Mouse (Mus musculus): ENCODE measurements around the gene Igfbp7.

- no peak for TF ChIP-seq CTCF (conservative IDR thresholded peaks at IDR 0.05 in 1 of 2, IDR thresholded peaks at IDR 0.05 in 1 of 2; ENCODE audit: low read depth in 2 of 2, low read length in 2 of 2)
- no peak for TF ChIP-seq E2F4 (IDR thresholded peaks at IDR 0.05; ENCODE audit: insufficient replicate concordance, low read depth, low read length)
- TF ChIP-seq POLR2A (IDR thresholded peaks at IDR 0.05; ENCODE audit: low read depth, low read length), result no peak
- TF ChIP-seq MAX (IDR thresholded peaks at IDR 0.05; ENCODE audit: low read length), result no peak
- no peak for TF ChIP-seq RAD21 (IDR thresholded peaks at IDR 0.05; ENCODE audit: low read depth, low read length)
- no peak for TF ChIP-seq MXI1 (IDR thresholded peaks at IDR 0.05; ENCODE audit: low read depth, low read length)
- no peak for TF ChIP-seq USF1 (IDR thresholded peaks at IDR 0.05; ENCODE audit: low read depth, low read length)
- TF ChIP-seq TBP (conservative IDR thresholded peaks at IDR 0.05; ENCODE audit: low read depth, low read length), result no peak
- TF ChIP-seq NELFE (IDR thresholded peaks at IDR 0.05; ENCODE audit: low read depth, low read length), result no peak
- TF ChIP-seq IRF4 (IDR thresholded peaks at IDR 0.05; ENCODE audit: low read depth, low read length), result no peak
- TF ChIP-seq TCF12 (IDR thresholded peaks at IDR 0.05; ENCODE audit: low read depth, low read length), result no peak
- no peak for TF ChIP-seq HCFC1 (IDR thresholded peaks at IDR 0.05; ENCODE audit: low read depth, low read length)
These were observed 38.4 kb downstream of the Igfbp7 start for GRCm38 (mm10) chr5:77369394-77369793.

Data from CH12.LX (cell line).